Mouse (Mus musculus) adrenal gland, postnatal 0 days (tissue): ENCODE data around the gene Cnpy1. TPM values are rescaled to one million over a fixed set of nuclear protein-coding genes. Genes with fewer than 3 reads are reported as not detected.

Experiments
- polyA plus RNA-seq: library from polyadenylated mRNA; unstranded; fragments of >200 nt; fragmentation: Nextera tagmentation; extraction: Ambion mirVana; gene quantifications from 2 replicates; pipeline ENCODE4 v1.2.1, GENCODE M21; 2015

The Cnpy1 gene
- 0.16 TPM in 1 of 2 replicates, not detected in the other for polyA plus RNA-seq

GRCm38 (mm10) chr5:28245574-28245973, at the start of gene Cnpy1:
TSS of gene Cnpy1 (minus strand) at chr5:28245806.

GRCm38 (mm10) chr5:28165358-28166255, 80.0 kb downstream of the Cnpy1 start, which contains the start of gene En2:
TSS of gene En2 (plus strand) at chr5:28165694.

Other genes starting within 250 kb of the Cnpy1 start
- gene Insig1, start 174.4 kb downstream of the Cnpy1 start, polyA plus RNA-seq = 40.8 and 48.6 TPM in 2 replicates
- not detected in 2 replicates for gene En2, start 80.1 kb downstream of the Cnpy1 start, polyA plus RNA-seq
- gene Rbm33, start 71.3 kb upstream of the Cnpy1 start, polyA plus RNA-seq = 7.8 and 8.7 TPM in 2 replicates
- gene Shh, start 221.4 kb upstream of the Cnpy1 start, polyA plus RNA-seq = 3.5 and 7.1 TPM in 2 replicates